Mouse (Mus musculus) midbrain, embryonic 13.5 days (tissue): Measurements from ENCODE around the gene Psma3. TPM values are rescaled to one million over a fixed set of nuclear protein-coding genes. Genes with fewer than 3 reads are reported as not detected.

ENCODE experiments used
- ATAC-seq: fragments of 200-750 bp; cut with Nextera tagmentation; 2 replicates; pipeline ENCODE4 v1.8.0; 2017; ENCODE audit warnings: mild to moderate bottlenecking, moderate TSS enrichment, moderate library complexity
- H3K27ac ChIP-seq: fragments of 300-500 bp; sonication (generic); 2 replicates; pipeline ENCODE4 v1.5.1; 2015; ENCODE audit warnings: inconsistent platforms, mild to moderate bottlenecking, moderate library complexity
- H3K27me3 ChIP-seq: fragments of 300-500 bp; sonication (generic); 2 replicates; pipeline ENCODE4 v1.6.1; 2015; ENCODE audit warnings: mild to moderate bottlenecking, inconsistent platforms
- H3K36me3 ChIP-seq: fragments of 300-500 bp; sonication (generic); 2 replicates; pipeline ENCODE4 v1.6.1; 2015; ENCODE audit warnings: mild to moderate bottlenecking, inconsistent platforms
- H3K4me1 ChIP-seq: fragments of 300-500 bp; sonication (generic); replicated peaks from 2 replicates; pipeline ENCODE4 v1.6.1; 2015; ENCODE audit warnings: inconsistent platforms
- H3K4me2 ChIP-seq: fragments of 300-500 bp; sonication (generic); replicated peaks from 2 replicates; pipeline ENCODE4 v1.6.1; 2015; ENCODE audit warnings: moderate library complexity, mild to moderate bottlenecking, inconsistent platforms
- H3K4me3 ChIP-seq: fragments of 300-500 bp; sonication (generic); replicated peaks from 2 replicates; pipeline ENCODE4 v1.5.1; 2015; ENCODE audit warnings: mild to moderate bottlenecking, inconsistent platforms
- H3K9ac ChIP-seq: fragments of 300-500 bp; sonication (generic); replicated peaks from 2 replicates; pipeline ENCODE4 v1.6.1; 2015; ENCODE audit warnings: mild to moderate bottlenecking, inconsistent platforms
- H3K9me3 ChIP-seq: fragments of 300-500 bp; sonication (generic); 2 replicates; pipeline ENCODE4 v1.6.1; 2016; ENCODE audit warnings: mild to moderate bottlenecking, inconsistent platforms
- WGBS: fragments of 180-500 bp; shearing (Covaris S2); methylation state at CpG from one replicate; pipeline ENCODE4 v1.1.7; 2015; 5-methylcytosine and 5-hydroxymethylcytosine counted together
- polyA plus RNA-seq: library from polyadenylated mRNA; unstranded; fragments of >200 nt; fragmentation: Nextera tagmentation; extraction: Ambion mirVana; gene quantifications from 2 replicates; pipeline ENCODE4 v1.2.1, GENCODE M21; 2015

Gene Psma3
- polyA plus RNA-seq, 1 experiment from 2014 or later = 617 TPM

- 96% methylated on average over 5 of the region's 5 CpGs for WGBS
- H3K36me3 ChIP-seq = peaks cover 50% of the 10 kb centered on the region
- no peak for ATAC-seq
These were observed 56.3 kb downstream of the Psma3 start for GRCm38 (mm10) chr12:71030722-71031121.

GRCm38 (mm10) chr12:71035826-71036225, 61.4 kb downstream of the Psma3 start:
- Histone ChIP-seq H3K4me2 (no peak overlapping the region), H3K4me1 (no peaks in the 10 kb centered on the region), H3K4me3 (no peak overlapping the region), H3K9ac (no peak overlapping the region), H3K27ac (no peak overlapping the region), H3K36me3 (peaks cover 51% of the 10 kb centered on the region), H3K27me3 (no peaks in the 10 kb centered on the region), H3K9me3 (no peaks in the 10 kb centered on the region)
- no peak for ATAC-seq
- 84% methylated on average over 4 of the region's 4 CpGs for WGBS

More at GRCm38 (mm10) chr12:71030722-71031121, 56.3 kb downstream of the Psma3 start:
- no peaks in the 10 kb centered on the region for H3K9me3 ChIP-seq
- H3K9ac ChIP-seq = no peak overlapping the region
- no peak overlapping the region for H3K4me3 ChIP-seq
- no peaks in the 10 kb centered on the region for H3K27me3 ChIP-seq
- no peak overlapping the region for H3K27ac ChIP-seq
- H3K4me1 ChIP-seq = no peaks in the 10 kb centered on the region
- H3K4me2 ChIP-seq = no peak overlapping the region

- 91% methylated on average over 12 of the region's 12 CpGs for WGBS
- H3K27ac ChIP-seq = no peak overlapping the region
- ATAC-seq = no peak
- H3K36me3 ChIP-seq = peaks cover 58% of the 10 kb centered on the region
- H3K4me3 ChIP-seq = no peak overlapping the region
- H3K27me3 ChIP-seq = no peaks in the 10 kb centered on the region
- no peak overlapping the region for H3K4me2 ChIP-seq
- no peaks in the 10 kb centered on the region for H3K9me3 ChIP-seq
- no peak overlapping the region for H3K9ac ChIP-seq
- H3K4me1 ChIP-seq = no peaks in the 10 kb centered on the region
These were observed 62.4 kb downstream of the Psma3 start for GRCm38 (mm10) chr12:71036729-71037404.

- Histone ChIP-seq H3K4me2 (no peak overlapping the region), H3K27me3 (no peaks in the 10 kb centered on the region), H3K4me1 (no peaks in the 10 kb centered on the region), H3K36me3 (peaks cover 63% of the 10 kb centered on the region), H3K9me3 (no peaks in the 10 kb centered on the region), H3K27ac (no peak overlapping the region), H3K9ac (no peak overlapping the region), H3K4me3 (no peak overlapping the region)
- WGBS = 91% methylated on average over 7 of the region's 7 CpGs
- no peak for ATAC-seq
These were observed 66.0 kb downstream of the Psma3 start for GRCm38 (mm10) chr12:71040462-71040861.

- WGBS = 93% methylated on average over 1 of the region's 1 CpGs
- H3K27me3 ChIP-seq = no peaks in the 10 kb centered on the region
- H3K9me3 ChIP-seq = no peaks in the 10 kb centered on the region; the same call in 1 of the 2 replicates
- ATAC-seq = no peak
- H3K9ac ChIP-seq = no peak overlapping the region
- H3K4me3 ChIP-seq = no peak overlapping the region
- no peak overlapping the region for H3K4me2 ChIP-seq
- peaks cover 8% of the 10 kb centered on the region for H3K4me1 ChIP-seq
- H3K27ac ChIP-seq = no peak overlapping the region
- H3K36me3 ChIP-seq = peaks cover 55% of the 10 kb centered on the region
These were observed 68.0 kb downstream of the Psma3 start for GRCm38 (mm10) chr12:71042451-71042850.

GRCm38 (mm10) chr12:71043571-71043970, 69.2 kb downstream of the Psma3 start:
- H3K27me3 ChIP-seq = no peaks in the 10 kb centered on the region
- ATAC-seq = no peak
- H3K4me2 ChIP-seq = no peak overlapping the region
- peaks cover 47% of the 10 kb centered on the region for H3K36me3 ChIP-seq
- no peak overlapping the region for H3K9ac ChIP-seq
- H3K4me3 ChIP-seq = no peak overlapping the region
- no peak overlapping the region for H3K27ac ChIP-seq
- WGBS = 87% methylated on average over 3 of the region's 3 CpGs
- no peaks in the 10 kb centered on the region; the same call in 1 of the 2 replicates for H3K9me3 ChIP-seq
- H3K4me1 ChIP-seq = peaks cover 12% of the 10 kb centered on the region

GRCm38 (mm10) chr12:71044488-71044887, 70.1 kb downstream of the Psma3 start:
- H3K4me1 ChIP-seq = peaks cover 16% of the 10 kb centered on the region
- peaks cover 42% of the 10 kb centered on the region for H3K36me3 ChIP-seq
- WGBS = 94% methylated on average over 2 of the region's 2 CpGs

More at GRCm38 (mm10) chr12:71044488-71044887, 70.1 kb downstream of the Psma3 start:
- Histone ChIP-seq H3K4me3 (no peak overlapping the region), H3K27me3 (no peaks in the 10 kb centered on the region), H3K27ac (no peak overlapping the region), H3K9ac (no peak overlapping the region), H3K9me3 (no peaks in the 10 kb centered on the region; the same call in 1 of the 2 replicates), H3K4me2 (no peak overlapping the region)
- ATAC-seq = no peak

Other genes with a start within 250 kb of the Psma3 start
- gene Frmd6, start 149.1 kb upstream of the Psma3 start, polyA plus RNA-seq = 7.4 and 7.7 TPM in 2 replicates
- 225 and 226 TPM in 2 replicates for gene Actr10, start 36.8 kb upstream of the Psma3 start, polyA plus RNA-seq
- gene Arid4a, start 41.4 kb downstream of the Psma3 start, polyA plus RNA-seq = 46.3 and 46.8 TPM in 2 replicates
- 0.32 TPM in 1 of 2 replicates, not detected in the other for gene Tomm20l, start 136.8 kb downstream of the Psma3 start, polyA plus RNA-seq
- gene Timm9, start 162.1 kb downstream of the Psma3 start, polyA plus RNA-seq = 80.7 and 85.2 TPM in 2 replicates
- 15.0 and 19.4 TPM in 2 replicates for gene 2700049A03Rik, start 162.2 kb downstream of the Psma3 start, polyA plus RNA-seq